Mouse (Mus musculus): Measurements from ENCODE around the gene Cpn1.

The Cpn1 gene

GRCm38 (mm10) chr19:43912775-43913486 is 73.4 kb downstream of the Cpn1 start:
- no peak for DNase-seq (ENCODE audit: low spot score in 2 of 2)

- DNase-seq (ENCODE audit: low spot score in 2 of 2) = no peak
Measured at GRCm38 (mm10) chr19:43906492-43906891, 79.9 kb downstream of the Cpn1 start.

All from heart, adult 9 months (tissue).